Mouse (Mus musculus) fat pad, adult 2 months (tissue): ENCODE results near the gene Zc3hc1.

Experiments
- DNase-seq: peaks from one replicate; pipeline ENCODE4 v3.0.0-alpha.2; 2011; ENCODE audit warnings: low read depth, low spot score; ENCODE audit errors: extremely low read depth

Zc3hc1 gene

GRCm38 (mm10) chr6:30325932-30326501 lies 64.8 kb downstream of the Zc3hc1 start:
- DNase-seq, result no peak

- no peak for DNase-seq
Measured at GRCm38 (mm10) chr6:30321002-30321401, 69.8 kb downstream of the Zc3hc1 start.

- no peak for DNase-seq
Measured at GRCm38 (mm10) chr6:30319216-30319615, 71.6 kb downstream of the Zc3hc1 start.
